Mouse (Mus musculus) G1E (cell line): ENCODE data around the gene Rfesd. TPM values are rescaled to one million over a fixed set of nuclear protein-coding genes. Genes with fewer than 3 reads are reported as not detected.

Experiments used
- ATAC-seq: 2 replicates; pipeline ENCODE4 v1.8.0; 2016; ENCODE audit warnings: mild to moderate bottlenecking; ENCODE audit not compliant: insufficient number of reproducible peaks, poor library complexity, low FRiP score, severe bottlenecking; ENCODE audit errors: extremely low read depth
- DNase-seq: peaks from one replicate; pipeline ENCODE4 v3.0.0; 2012; ENCODE audit warnings: low spot score
- H3K27me3 ChIP-seq: 2 replicates; pipeline ENCODE4 v1.6.1; 2012; ENCODE audit warnings: mild to moderate bottlenecking, low read length, inconsistent platforms; ENCODE audit not compliant: insufficient read depth
- H3K36me3 ChIP-seq: replicated peaks from 2 replicates; pipeline ENCODE3; 2012; ENCODE audit warnings: mild to moderate bottlenecking, inconsistent platforms
- H3K4me1 ChIP-seq: 2 replicates; pipeline ENCODE4 v1.6.1; 2012; ENCODE audit warnings: low read depth, low read length, inconsistent platforms, mixed read lengths; ENCODE audit not compliant: insufficient read depth
- H3K4me3 ChIP-seq: 2 replicates; pipeline ENCODE4 v1.5.1; 2012; ENCODE audit warnings: low read depth, mild to moderate bottlenecking, inconsistent platforms, low read length, moderate library complexity, mixed read lengths
- H3K9me3 ChIP-seq: replicated peaks from 2 replicates; pipeline ENCODE4 v1.6.1; 2012; ENCODE audit warnings: inconsistent platforms
- CTCF ChIP-seq: IDR thresholded peaks from 2 replicates; pipeline ENCODE4 v1.5.1; 2012; ENCODE audit warnings: low read depth, low read length, inconsistent platforms, mixed read lengths
- GATA1 ChIP-seq: IDR thresholded peaks from 2 replicates; pipeline ENCODE4 v1.6.1; 2012; ENCODE audit warnings: borderline replicate concordance, low read length, inconsistent platforms, mixed read lengths
- GATA2 ChIP-seq: IDR thresholded peaks from 2 replicates; pipeline ENCODE4 v1.6.1; 2012; ENCODE audit warnings: low read depth, low read length, inconsistent platforms, borderline replicate concordance
- POLR2AphosphoS5 ChIP-seq: IDR thresholded peaks from 2 replicates; pipeline ENCODE4 v1.6.1; 2012; ENCODE audit warnings: low read depth, low read length, inconsistent platforms; ENCODE audit not compliant: insufficient replicate concordance
- TAL1 ChIP-seq: conservative IDR thresholded peaks from 2 replicates; pipeline ENCODE4 v1.6.1; 2012; ENCODE audit warnings: low read depth, low read length, inconsistent platforms, mixed read lengths
- polyA plus RNA-seq: library from polyadenylated mRNA; stranded (reverse); fragments of >175 nt; gene quantifications from 2 replicates; pipeline ENCODE4 v1.2.3, GENCODE M21; 2012
- total RNA-seq, 2 experiments: library from RNA; stranded (forward) in 1 of 2; stranded (reverse) in 1 of 2; fragments of 200-1000 nt in 1 of 2; fragments of >200 nt in 1 of 2; fragmentation: Nextera tagmentation in 1 of 2; gene quantifications; 2 replicates each; pipeline ENCODE4 v1.2.3; 2014 to 2017

Rfesd gene
- total and polyA plus RNA-seq, 3 experiments: 3.3 to 29.5 (median 29.0) TPM

DNA sequence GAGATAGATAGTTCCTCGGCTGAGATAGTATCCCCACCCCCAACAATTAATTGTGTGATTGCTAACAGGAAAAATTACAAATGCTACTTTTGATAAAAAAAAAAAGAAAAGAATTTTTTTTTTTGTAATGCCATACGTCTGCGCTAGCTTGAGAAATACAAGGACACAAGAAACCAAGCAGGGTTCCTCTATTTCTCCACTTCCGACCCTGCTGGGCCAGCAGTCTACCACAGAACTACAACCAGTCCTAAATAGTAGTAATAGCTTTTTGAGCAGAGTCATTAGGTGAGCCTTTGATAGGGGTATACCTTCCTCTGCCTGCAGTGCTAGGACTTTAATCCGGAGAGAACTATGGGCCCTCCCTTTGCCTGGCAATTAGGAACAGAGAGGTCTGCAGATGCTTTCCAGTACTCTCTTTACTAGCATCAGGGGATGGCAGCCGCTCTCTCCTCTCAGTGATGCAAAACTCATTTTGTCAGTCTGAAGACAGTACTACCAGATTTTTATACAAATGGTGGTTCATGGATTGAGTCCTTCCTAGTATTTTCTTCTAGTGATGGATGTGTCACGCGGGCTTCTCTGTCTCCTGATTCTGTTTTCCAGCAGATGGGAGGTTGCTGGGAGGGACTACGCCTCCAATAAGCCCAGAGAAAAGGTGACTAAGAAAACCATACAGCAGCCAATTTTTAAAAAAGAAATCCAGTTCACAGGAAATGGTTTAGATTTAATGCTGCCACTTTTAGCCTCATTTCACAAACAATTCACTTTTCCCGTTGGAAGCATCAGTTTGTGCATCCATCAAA is 38.9 kb upstream of the Rfesd start:
- TF ChIP-seq GATA2: no peak
- TF ChIP-seq POLR2AphosphoS5: no peak
- TF ChIP-seq CTCF: no peak
- no peak for TF ChIP-seq TAL1
- no peak for TF ChIP-seq GATA1
- H3K4me3 ChIP-seq: no peak overlapping the region
- peaks cover 12% of the 10 kb centered on the region for H3K27me3 ChIP-seq
- peaks cover 12% of the 10 kb centered on the region for H3K4me1 ChIP-seq
- H3K9me3 ChIP-seq: peaks cover 10% of the 10 kb centered on the region
- DNase-seq (no peak), ATAC-seq (no peak)
- peaks cover 5% of the 10 kb centered on the region for H3K36me3 ChIP-seq

GRCm38 (mm10) chr13:76056896-76057266 is 38.4 kb upstream of the Rfesd start, which contains the start of gene Gpr150:
Gene Gpr150, minus strand, starts transcription at chr13:76056996.
- H3K36me3 ChIP-seq: peaks cover under 1% of the 10 kb centered on the region
- DNase-seq (no peak), ATAC-seq (no peak)
- peaks cover 12% of the 10 kb centered on the region for H3K4me1 ChIP-seq
- no peak for TF ChIP-seq GATA2
- no peak for TF ChIP-seq POLR2AphosphoS5
- no peak for TF ChIP-seq TAL1
- no peak for TF ChIP-seq GATA1
- TF ChIP-seq CTCF: no peak
- H3K27me3 ChIP-seq: peaks cover 12% of the 10 kb centered on the region
- H3K4me3 ChIP-seq: peak within 1 kb of the TSS; percentile 72
- peaks cover 10% of the 10 kb centered on the region for H3K9me3 ChIP-seq

GRCm38 (mm10) chr13:76056261-76056724 is 37.8 kb upstream of the Rfesd start:
- H3K36me3 ChIP-seq: no peaks in the 10 kb centered on the region
- no peak for TF ChIP-seq CTCF
- TF ChIP-seq GATA2: no peak
- no peak for TF ChIP-seq GATA1
- no peak for TF ChIP-seq POLR2AphosphoS5
- TF ChIP-seq TAL1: no peak
- ATAC-seq (no peak), DNase-seq (peak; percentile 1)
- peaks cover 10% of the 10 kb centered on the region for H3K9me3 ChIP-seq
- H3K4me3 ChIP-seq: peak overlapping the region; percentile 72; the same call in 1 of the 2 replicates
- H3K27me3 ChIP-seq: peaks cover 12% of the 10 kb centered on the region
- peaks cover 12% of the 10 kb centered on the region for H3K4me1 ChIP-seq

DNA sequence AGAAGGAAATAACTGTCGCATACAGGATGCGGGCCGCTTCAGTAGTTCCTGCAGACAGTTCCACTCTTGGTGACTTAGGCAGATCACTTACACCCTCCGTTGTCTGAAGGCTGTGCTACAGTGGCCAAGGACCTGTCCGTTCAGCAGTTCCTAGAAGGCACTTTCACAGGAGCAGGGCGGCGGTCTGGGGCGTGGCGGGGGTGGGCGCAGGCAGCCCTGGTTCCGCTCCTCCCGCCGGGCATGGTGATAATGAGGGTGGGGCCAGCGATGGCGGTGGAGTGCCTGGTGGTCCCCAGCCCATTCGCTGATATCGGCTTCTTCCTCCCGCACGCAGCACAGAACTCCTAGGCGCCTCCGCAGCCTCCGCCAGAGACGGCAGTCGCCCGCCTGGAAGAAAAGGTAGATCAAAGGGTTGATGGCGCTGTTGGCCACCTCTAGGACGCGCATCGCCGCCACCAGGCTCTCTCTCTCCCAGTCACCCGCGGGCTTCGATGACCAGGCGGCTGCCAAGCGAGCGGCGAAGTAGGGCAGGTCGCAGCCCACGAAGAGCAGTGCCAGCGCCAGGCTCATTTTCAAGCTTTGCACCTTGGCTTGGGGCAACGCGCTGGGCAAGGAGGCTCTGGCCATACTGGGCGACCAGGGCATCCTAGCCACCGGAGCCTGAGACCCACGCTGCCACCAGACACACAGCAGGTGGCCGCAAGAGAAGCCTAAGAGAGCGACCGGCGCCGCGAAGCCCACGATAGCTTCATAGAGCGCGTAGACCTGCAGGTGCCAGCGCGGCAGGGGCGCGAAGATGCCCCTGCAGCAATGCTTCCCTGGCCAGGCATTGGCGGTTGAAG is 37.1 kb upstream of the Rfesd start:
- peak; percentile 49 for ATAC-seq
- peak overlapping the region; percentile 72 for H3K4me3 ChIP-seq
- H3K27me3 ChIP-seq: peaks cover 12% of the 10 kb centered on the region
- H3K9me3 ChIP-seq: peaks cover 10% of the 10 kb centered on the region
- H3K36me3 ChIP-seq: no peaks in the 10 kb centered on the region
- peaks cover 12% of the 10 kb centered on the region for H3K4me1 ChIP-seq
- TF ChIP-seq GATA2 (no peak), TAL1 (no peak), POLR2AphosphoS5 (no peak), GATA1 (no peak), CTCF (no peak)
- DNase-seq: peak; percentile 48

- no peak overlapping the region for H3K4me3 ChIP-seq
- no peaks in the 10 kb centered on the region; the same call in 1 of the 2 replicates for H3K27me3 ChIP-seq
- no peak for TF ChIP-seq POLR2AphosphoS5
- no peak for TF ChIP-seq GATA1
- no peak for TF ChIP-seq TAL1
- no peak for TF ChIP-seq CTCF
- TF ChIP-seq GATA2: no peak
- no peak for ATAC-seq
- H3K9me3 ChIP-seq: no peaks in the 10 kb centered on the region
- no peaks in the 10 kb centered on the region for H3K36me3 ChIP-seq
- no peak for DNase-seq
- no peaks in the 10 kb centered on the region for H3K4me1 ChIP-seq
Observed at GRCm38 (mm10) chr13:76044971-76045370, 26.5 kb upstream of the Rfesd start.

DNA sequence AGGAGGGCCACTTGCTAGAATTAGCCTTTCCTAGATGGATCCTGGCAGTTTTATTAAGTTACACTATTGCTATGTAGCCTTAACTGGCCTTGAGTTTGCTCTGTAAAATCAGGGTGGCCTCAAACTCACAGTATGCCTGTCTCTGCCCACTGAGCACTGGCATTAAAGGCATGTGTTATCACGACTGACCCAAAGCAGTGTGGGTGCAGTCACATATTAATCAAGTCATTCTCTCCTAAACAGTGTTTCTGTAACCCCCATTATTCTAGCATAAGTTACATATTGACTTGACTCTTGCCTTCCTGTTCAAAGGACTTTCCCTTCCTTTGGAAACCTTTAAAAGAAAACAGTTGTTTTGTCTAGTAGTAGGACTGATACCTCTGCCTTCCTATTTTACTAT is 23.9 kb upstream of the Rfesd start:
- TF ChIP-seq TAL1 (no peak), GATA2 (no peak), POLR2AphosphoS5 (no peak), CTCF (no peak)
- Histone ChIP-seq H3K36me3 (no peaks in the 10 kb centered on the region), H3K4me1 (no peaks in the 10 kb centered on the region), H3K4me3 (no peak overlapping the region), H3K27me3 (no peaks in the 10 kb centered on the region; the same call in 1 of the 2 replicates), H3K9me3 (no peaks in the 10 kb centered on the region)
- DNase-seq: no peak
- ATAC-seq: no peak
